Mouse (Mus musculus) frontal cortex, adult 2 months (tissue): ENCODE measurements around the gene Mip. TPM values are rescaled to one million over a fixed set of nuclear protein-coding genes. Genes with fewer than 3 reads are reported as not detected.
A peak's percentile ranks its signal among the peaks of the same experiment; 100 is the strongest.
"Not testable (repeated sequence)": the region's sequence is repeated elsewhere in the genome, so short reads cannot be mapped to it uniquely, and the experiment has no call there.

Source experiments
- DNase-seq, 2 experiments: peaks; one replicate each; pipeline ENCODE4 v3.0.0; 2022; ENCODE audit warnings: low spot score in 1 of 2; ENCODE audit errors: extremely low spot score in 1 of 2
- polyA plus RNA-seq: library from polyadenylated mRNA; depleted of rRNA; stranded (reverse); fragments of >200 nt; gene quantifications from 2 replicates; pipeline ENCODE4 v1.2.3, GENCODE M21; 2012; rRNA removed

The Mip gene
- not detected in 2 replicates for polyA plus RNA-seq

GRCm38 (mm10) chr10:128225538-128225937, at the start of gene Mip:
Gene Mip (plus strand): TSS chr10:128225838.
- DNase-seq, result no peak

- peak; percentile 38 to 71 for DNase-seq
These were observed 49.5 kb upstream of the Mip start for GRCm38 (mm10) chr10:128175996-128176755.

- no peak for DNase-seq
These were observed 48.3 kb upstream of the Mip start for GRCm38 (mm10) chr10:128177316-128177715.

- no peak for DNase-seq
These were observed 45.6 kb upstream of the Mip start, which contains the start of gene Rbms2 for GRCm38 (mm10) chr10:128179989-128180388. Gene Rbms2 (minus strand): TSS chr10:128180297.

- DNase-seq, result no peak
These were observed 41.3 kb upstream of the Mip start for GRCm38 (mm10) chr10:128184296-128184695.

- no peak for DNase-seq
These were observed 40.2 kb upstream of the Mip start for GRCm38 (mm10) chr10:128185277-128185940.

- peak in 1 of 2 experiments; percentile 86 for DNase-seq
These were observed 39.7 kb upstream of the Mip start for GRCm38 (mm10) chr10:128185959-128186358.

- no peak for DNase-seq
These were observed 38.4 kb upstream of the Mip start for GRCm38 (mm10) chr10:128187181-128187605.

GRCm38 (mm10) chr10:128188242-128188877, 37.3 kb upstream of the Mip start:
- peak; percentile 48 to 93 for DNase-seq

GRCm38 (mm10) chr10:128191472-128191871, 34.2 kb upstream of the Mip start:
- DNase-seq, result no peak

GRCm38 (mm10) chr10:128192030-128192766, 33.4 kb upstream of the Mip start:
- DNase-seq, result not testable (repeated sequence)

GRCm38 (mm10) chr10:128193113-128193512, 32.5 kb upstream of the Mip start:
- DNase-seq, result no peak

GRCm38 (mm10) chr10:128194024-128194550, 31.6 kb upstream of the Mip start, which contains the start of gene Gls2:
Gene Gls2 (plus strand): TSS chr10:128194457.
- peak; percentile 96 to 99 for DNase-seq

GRCm38 (mm10) chr10:128194551-128195461, 30.8 kb upstream of the Mip start:
- peak; percentile 48 to 72 for DNase-seq

- DNase-seq, result no peak
These were observed 23.8 kb upstream of the Mip start for GRCm38 (mm10) chr10:128201856-128202255.

- DNase-seq, result no peak
These were observed 20.7 kb upstream of the Mip start for GRCm38 (mm10) chr10:128204941-128205340.

- no peak for DNase-seq
These were observed 17.3 kb upstream of the Mip start for GRCm38 (mm10) chr10:128208326-128208725.

GRCm38 (mm10) chr10:128209311-128210009, 16.2 kb upstream of the Mip start:
- no peak for DNase-seq

- DNase-seq, result no peak
These were observed 15.5 kb upstream of the Mip start for GRCm38 (mm10) chr10:128210131-128210530.
